Mouse (Mus musculus): Measurements from ENCODE around the gene Slc6a18. TPM values are rescaled to one million over a fixed set of nuclear protein-coding genes. Genes with fewer than 3 reads are reported as not detected.
A peak's percentile ranks its signal among the peaks of the same experiment; 100 is the strongest.

The Slc6a18 gene
- polyA plus RNA-seq, 1 experiment, result 0.42 TPM

GRCm38 (mm10) chr13:73692249-73692868 is 14.5 kb upstream of the Slc6a18 start:
- H3K4me1 ChIP-seq (ENCODE audit: control insufficient read depth, insufficient read depth, insufficient read length), result peaks cover 3% of the 10 kb centered on the region; the same call in 1 of the 2 replicates
- 36% methylated on average over 10 of the region's 10 CpGs for WGBS
- 0 out of 2 replicates have a peak overlapping the region, but pooled peaks have one; percentile 28 for H3K4me3 ChIP-seq (ENCODE audit: extremely low read depth, insufficient read depth, insufficient read length)
- H3K27ac ChIP-seq (ENCODE audit: insufficient read depth, low read length), result no peak overlapping the region
- no peaks in the 10 kb centered on the region for H3K36me3 ChIP-seq (ENCODE audit: control insufficient read depth, insufficient read depth, low read length)
- TF ChIP-seq CTCF (IDR thresholded peaks at IDR 0.05; ENCODE audit: extremely low read depth, insufficient read depth, insufficient read length, insufficient replicate concordance) (peak; percentile 68; the same call in 1 of the 2 replicates), POLR2A (IDR thresholded peaks at IDR 0.05; ENCODE audit: low read depth, low read length) (no peak)
- peak in 1 of 2 experiments; percentile 51 for DNase-seq (ENCODE audit: low read depth in 1 of 2, low spot score in 2 of 2)
- no peaks in the 10 kb centered on the region for H3K27me3 ChIP-seq (ENCODE audit: control insufficient read depth, insufficient read depth, low read length)

- peaks cover 3% of the 10 kb centered on the region; the same call in 1 of the 2 replicates for H3K4me1 ChIP-seq (ENCODE audit: control insufficient read depth, insufficient read depth, insufficient read length)
These were observed 11.1 kb upstream of the Slc6a18 start for GRCm38 (mm10) chr13:73688934-73689333.

GRCm38 (mm10) chr13:73687601-73688000 is 9.8 kb upstream of the Slc6a18 start:
- no peak overlapping the region for H3K4me3 ChIP-seq (ENCODE audit: extremely low read depth, insufficient read depth, insufficient read length)
- no peak overlapping the region for H3K27ac ChIP-seq (ENCODE audit: insufficient read depth, low read length)
- H3K27me3 ChIP-seq (ENCODE audit: control insufficient read depth, insufficient read depth, low read length), result no peaks in the 10 kb centered on the region
- H3K4me1 ChIP-seq (ENCODE audit: control insufficient read depth, insufficient read depth, insufficient read length), result peaks cover 3% of the 10 kb centered on the region; the same call in 1 of the 2 replicates
- no peak for TF ChIP-seq CTCF (IDR thresholded peaks at IDR 0.05; ENCODE audit: extremely low read depth, insufficient read depth, insufficient read length, insufficient replicate concordance)
- TF ChIP-seq POLR2A (IDR thresholded peaks at IDR 0.05; ENCODE audit: low read depth, low read length), result no peak
- DNase-seq (ENCODE audit: low read depth in 1 of 2, low spot score in 2 of 2), result no peak
- H3K36me3 ChIP-seq (ENCODE audit: control insufficient read depth, insufficient read depth, low read length), result no peaks in the 10 kb centered on the region
- 67% methylated on average over 3 of the region's 3 CpGs for WGBS

More at GRCm38 (mm10) chr13:73688934-73689333, 11.1 kb upstream of the Slc6a18 start:
- TF ChIP-seq POLR2A (IDR thresholded peaks at IDR 0.05; ENCODE audit: low read depth, low read length) (no peak), CTCF (IDR thresholded peaks at IDR 0.05; ENCODE audit: extremely low read depth, insufficient read depth, insufficient read length, insufficient replicate concordance) (no peak)
- no peak for DNase-seq (ENCODE audit: low read depth in 1 of 2, low spot score in 2 of 2)
- no peak overlapping the region for H3K4me3 ChIP-seq (ENCODE audit: extremely low read depth, insufficient read depth, insufficient read length)
- H3K36me3 ChIP-seq (ENCODE audit: control insufficient read depth, insufficient read depth, low read length), result no peaks in the 10 kb centered on the region
- H3K27ac ChIP-seq (ENCODE audit: insufficient read depth, low read length), result no peak overlapping the region
- 51% methylated on average over 4 of the region's 4 CpGs for WGBS
- H3K27me3 ChIP-seq (ENCODE audit: control insufficient read depth, insufficient read depth, low read length), result no peaks in the 10 kb centered on the region

- Histone ChIP-seq H3K4me1 (ENCODE audit: control insufficient read depth, insufficient read depth, insufficient read length) (no peaks in the 10 kb centered on the region), H3K27ac (ENCODE audit: insufficient read depth, low read length) (no peak overlapping the region), H3K4me3 (ENCODE audit: extremely low read depth, insufficient read depth, insufficient read length) (no peak overlapping the region), H3K36me3 (ENCODE audit: control insufficient read depth, insufficient read depth, low read length) (no peaks in the 10 kb centered on the region), H3K27me3 (ENCODE audit: control insufficient read depth, insufficient read depth, low read length) (no peaks in the 10 kb centered on the region)
- no peak for DNase-seq (ENCODE audit: low read depth in 1 of 2, low spot score in 2 of 2)
- TF ChIP-seq POLR2A (IDR thresholded peaks at IDR 0.05; ENCODE audit: low read depth, low read length) (no peak), CTCF (IDR thresholded peaks at IDR 0.05; ENCODE audit: extremely low read depth, insufficient read depth, insufficient read length, insufficient replicate concordance) (no peak)
- 81% methylated on average over 6 of the region's 6 CpGs for WGBS
These were observed 7.7 kb upstream of the Slc6a18 start for GRCm38 (mm10) chr13:73685502-73685901.

- 91% methylated on average over 1 of the region's 1 CpGs for WGBS
- TF ChIP-seq POLR2A (IDR thresholded peaks at IDR 0.05; ENCODE audit: low read depth, low read length) (no peak), CTCF (IDR thresholded peaks at IDR 0.05; ENCODE audit: extremely low read depth, insufficient read depth, insufficient read length, insufficient replicate concordance) (no peak)
- Histone ChIP-seq H3K4me1 (ENCODE audit: control insufficient read depth, insufficient read depth, insufficient read length) (no peaks in the 10 kb centered on the region), H3K36me3 (ENCODE audit: control insufficient read depth, insufficient read depth, low read length) (no peaks in the 10 kb centered on the region), H3K4me3 (ENCODE audit: extremely low read depth, insufficient read depth, insufficient read length) (no peak overlapping the region), H3K27me3 (ENCODE audit: control insufficient read depth, insufficient read depth, low read length) (no peaks in the 10 kb centered on the region), H3K27ac (ENCODE audit: insufficient read depth, low read length) (no peak overlapping the region)
- no peak for DNase-seq (ENCODE audit: low read depth in 1 of 2, low spot score in 2 of 2)
These were observed 6.6 kb upstream of the Slc6a18 start for GRCm38 (mm10) chr13:73684412-73684811.

GRCm38 (mm10) chr13:73683682-73684081 is 5.9 kb upstream of the Slc6a18 start:
- WGBS, result 82% methylated on average over 11 of the region's 11 CpGs
- Histone ChIP-seq H3K27ac (ENCODE audit: insufficient read depth, low read length) (no peak overlapping the region), H3K27me3 (ENCODE audit: control insufficient read depth, insufficient read depth, low read length) (no peaks in the 10 kb centered on the region), H3K4me1 (ENCODE audit: control insufficient read depth, insufficient read depth, insufficient read length) (no peaks in the 10 kb centered on the region), H3K36me3 (ENCODE audit: control insufficient read depth, insufficient read depth, low read length) (no peaks in the 10 kb centered on the region), H3K4me3 (ENCODE audit: extremely low read depth, insufficient read depth, insufficient read length) (no peak overlapping the region)
- TF ChIP-seq CTCF (IDR thresholded peaks at IDR 0.05; ENCODE audit: extremely low read depth, insufficient read depth, insufficient read length, insufficient replicate concordance), result no peak
- TF ChIP-seq POLR2A (IDR thresholded peaks at IDR 0.05; ENCODE audit: low read depth, low read length), result no peak
- DNase-seq (ENCODE audit: low read depth in 1 of 2, low spot score in 2 of 2), result no peak

GRCm38 (mm10) chr13:73682226-73682625 is 4.4 kb upstream of the Slc6a18 start:
- Histone ChIP-seq H3K4me3 (ENCODE audit: extremely low read depth, insufficient read depth, insufficient read length) (no peak overlapping the region), H3K27me3 (ENCODE audit: control insufficient read depth, insufficient read depth, low read length) (no peaks in the 10 kb centered on the region), H3K27ac (ENCODE audit: insufficient read depth, low read length) (no peak overlapping the region), H3K4me1 (ENCODE audit: control insufficient read depth, insufficient read depth, insufficient read length) (no peaks in the 10 kb centered on the region), H3K36me3 (ENCODE audit: control insufficient read depth, insufficient read depth, low read length) (no peaks in the 10 kb centered on the region)
- no peak for DNase-seq (ENCODE audit: low read depth in 1 of 2, low spot score in 2 of 2)
- WGBS, result 75% methylated on average over 2 of the region's 2 CpGs
- TF ChIP-seq POLR2A (IDR thresholded peaks at IDR 0.05; ENCODE audit: low read depth, low read length), result no peak
- no peak for TF ChIP-seq CTCF (IDR thresholded peaks at IDR 0.05; ENCODE audit: extremely low read depth, insufficient read depth, insufficient read length, insufficient replicate concordance)

All from spleen, adult 2 months (tissue).